Mouse (Mus musculus) ES-E14 (cell line): Measurements from ENCODE around the gene Tmem163. TPM values are rescaled to one million over a fixed set of nuclear protein-coding genes. Genes with fewer than 3 reads are reported as not detected.

Experiments
- DNase-seq: peaks from one replicate; pipeline ENCODE4 v3.0.0-alpha.2; 2013; ENCODE audit warnings: low read depth, low spot score
- H3K27ac ChIP-seq: 2 replicates; pipeline ENCODE4 v1.5.1; 2012; ENCODE audit warnings: low read depth, mild to moderate bottlenecking, low read length, moderate library complexity, mixed read lengths; ENCODE audit not compliant: poor library complexity, insufficient read depth, severe bottlenecking
- H3K36me3 ChIP-seq: 2 replicates; pipeline ENCODE4 v1.6.1; 2012; ENCODE audit warnings: mild to moderate bottlenecking, low read length, moderate library complexity, mixed read lengths; ENCODE audit not compliant: control insufficient read depth, poor library complexity, insufficient read depth, severe bottlenecking
- H3K4me1 ChIP-seq, 2 experiments: fragments of 150-350 bp in 1 of 2; sonication (generic) in 1 of 2; 2 replicates each; pipeline ENCODE4 v1.6.1; 2012; ENCODE audit warnings: low read length in 2 of 2, mild to moderate bottlenecking in 1 of 2, mixed read lengths in 1 of 2; ENCODE audit not compliant: control insufficient read depth in 2 of 2, insufficient read depth in 2 of 2, poor library complexity in 1 of 2
- H3K4me3 ChIP-seq, 2 experiments: fragments of 150-350 bp in 1 of 2; sonication (generic) in 1 of 2; 2 replicates each; pipeline ENCODE4 v1.5.1; 2012; ENCODE audit warnings: low read length in 2 of 2, low read depth in 1 of 2, mild to moderate bottlenecking in 1 of 2, mixed read lengths in 1 of 2; ENCODE audit not compliant: insufficient read depth in 1 of 2, poor library complexity in 1 of 2, severe bottlenecking in 1 of 2
- H3K9ac ChIP-seq: 2 replicates; pipeline ENCODE4 v1.6.1; 2012; ENCODE audit warnings: low read depth, mild to moderate bottlenecking, low read length, mixed read lengths; ENCODE audit not compliant: poor library complexity, insufficient read depth, severe bottlenecking
- H3K9me3 ChIP-seq: fragments of 150-350 bp; sonication (generic); 2 replicates; pipeline ENCODE4 v1.6.1; 2012; ENCODE audit warnings: low read depth, mild to moderate bottlenecking, low read length; ENCODE audit not compliant: control insufficient read depth, insufficient read depth
- CHD2 ChIP-seq: IDR thresholded peaks from 2 replicates; pipeline ENCODE4 v1.6.1; 2014; ENCODE audit warnings: mild to moderate bottlenecking, low read depth, low read length, inconsistent platforms
- HCFC1 ChIP-seq: IDR thresholded peaks from 2 replicates; pipeline ENCODE4 v1.6.1; 2012; ENCODE audit warnings: low read length, inconsistent platforms, borderline replicate concordance; ENCODE audit not compliant: insufficient read depth
- MAFK ChIP-seq: IDR thresholded peaks from 2 replicates; pipeline ENCODE4 v1.6.1; 2014; ENCODE audit warnings: mild to moderate bottlenecking, low read depth, low read length, inconsistent platforms; ENCODE audit not compliant: insufficient read depth
- ZC3H11A ChIP-seq: IDR thresholded peaks from 2 replicates; pipeline ENCODE4 v1.6.1; 2012; ENCODE audit warnings: low read depth, mild to moderate bottlenecking, inconsistent platforms, low read length, borderline replicate concordance
- ZNF384 ChIP-seq: IDR thresholded peaks from 2 replicates; pipeline ENCODE4 v1.6.1; 2012; ENCODE audit warnings: low read depth, low read length, inconsistent platforms
- in situ Hi-C, 2 experiments: fragments of 600-800 bp; cut with MboI; formaldehyde crosslinking; loops; one replicate each; pipeline ENCODE4 v1.15.1; 2025; ENCODE audit warnings: low sequenced_read_pairs in 2 of 2, inconsistent platforms in 1 of 2; ENCODE audit not compliant: unreplicated experiment in 2 of 2
- total RNA-seq: library from RNA; depleted of rRNA; stranded (reverse); fragments of 300-350 nt; gene quantifications from 2 replicates; pipeline ENCODE4 v1.2.3, GENCODE M21; 2012

Tmem163 gene
- total RNA-seq, 1 experiment = 0.18 TPM

GRCm38 (mm10) chr1:127637917-127638316 lies 41.4 kb downstream of the Tmem163 start:
- TF ChIP-seq MAFK = no peak
- no peak for TF ChIP-seq CHD2
- no peak for TF ChIP-seq HCFC1
- no peak for TF ChIP-seq ZC3H11A
- no peak for TF ChIP-seq ZNF384
- in situ Hi-C loops = no loop called here
- Histone ChIP-seq H3K27ac (no peak overlapping the region), H3K4me1 (no peaks in the 10 kb centered on the region), H3K4me3 (no peak overlapping the region), H3K36me3 (no peaks in the 10 kb centered on the region), H3K9me3 (no peaks in the 10 kb centered on the region), H3K9ac (no peak overlapping the region)
- DNase-seq = no peak

DNA sequence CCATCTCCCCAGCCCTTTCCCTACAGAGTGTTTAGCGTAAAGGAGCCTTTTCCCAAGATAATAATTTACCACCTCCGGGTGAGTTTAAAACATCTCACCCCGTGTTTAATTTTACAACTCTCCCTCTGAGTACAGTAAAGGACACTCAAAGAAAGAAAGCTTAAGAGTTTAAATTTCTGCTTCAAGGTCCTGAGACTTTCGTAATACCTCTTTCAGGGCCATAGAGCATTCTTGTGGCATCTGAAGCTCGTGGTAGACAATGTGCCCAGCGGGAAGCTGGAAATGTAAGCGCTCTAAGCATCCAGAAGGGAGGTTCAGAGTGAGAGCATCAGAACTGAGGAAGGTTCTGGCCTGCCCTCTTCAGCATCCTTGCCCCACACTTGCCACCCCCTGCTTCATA lies 52.2 kb downstream of the Tmem163 start:
- no peak overlapping the region for H3K9ac ChIP-seq
- in situ Hi-C loops = no loop called here
- DNase-seq = no peak
- no peaks in the 10 kb centered on the region for H3K9me3 ChIP-seq
- no peak overlapping the region for H3K27ac ChIP-seq
- H3K4me1 ChIP-seq = no peaks in the 10 kb centered on the region
- no peaks in the 10 kb centered on the region for H3K36me3 ChIP-seq
- TF ChIP-seq CHD2 (no peak), MAFK (no peak), ZNF384 (no peak), HCFC1 (no peak), ZC3H11A (no peak)
- no peak overlapping the region for H3K4me3 ChIP-seq

GRCm38 (mm10) chr1:127625577-127626362 lies 53.6 kb downstream of the Tmem163 start:
- no peak overlapping the region for H3K27ac ChIP-seq
- in situ Hi-C loops = no loop called here
- H3K4me3 ChIP-seq = no peak overlapping the region
- H3K9ac ChIP-seq = no peak overlapping the region
- TF ChIP-seq CHD2 (no peak), ZNF384 (no peak), HCFC1 (no peak), MAFK (no peak), ZC3H11A (no peak)
- no peaks in the 10 kb centered on the region for H3K36me3 ChIP-seq
- peak; percentile 36 for DNase-seq
- H3K4me1 ChIP-seq = no peaks in the 10 kb centered on the region
- H3K9me3 ChIP-seq = no peaks in the 10 kb centered on the region

DNA sequence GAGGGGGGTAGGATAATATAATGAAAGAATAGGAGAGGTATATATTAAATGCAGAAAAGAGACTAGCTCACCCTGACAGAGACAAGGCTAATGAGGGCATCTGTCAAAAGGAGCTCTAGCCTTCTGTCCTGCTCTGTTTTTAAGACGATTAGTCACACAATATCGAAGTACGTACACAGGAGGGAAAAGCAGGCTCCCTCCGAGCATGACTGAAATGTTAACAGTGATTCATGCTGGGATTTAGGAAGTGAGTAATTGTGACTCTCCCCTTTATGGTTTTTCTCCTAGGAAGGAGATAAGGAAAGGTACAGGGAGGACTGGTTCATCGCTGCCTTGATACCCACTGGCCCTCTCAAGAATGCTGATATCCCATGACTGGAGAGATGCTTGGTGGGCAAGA lies 57.0 kb downstream of the Tmem163 start:
- no peak for DNase-seq
- Histone ChIP-seq H3K4me3 (no peak overlapping the region), H3K27ac (no peak overlapping the region), H3K9ac (no peak overlapping the region), H3K36me3 (no peaks in the 10 kb centered on the region), H3K4me1 (no peaks in the 10 kb centered on the region), H3K9me3 (no peaks in the 10 kb centered on the region)
- in situ Hi-C loops = no loop called here
- TF ChIP-seq ZC3H11A (no peak), ZNF384 (no peak), MAFK (no peak), CHD2 (no peak), HCFC1 (no peak)

DNA sequence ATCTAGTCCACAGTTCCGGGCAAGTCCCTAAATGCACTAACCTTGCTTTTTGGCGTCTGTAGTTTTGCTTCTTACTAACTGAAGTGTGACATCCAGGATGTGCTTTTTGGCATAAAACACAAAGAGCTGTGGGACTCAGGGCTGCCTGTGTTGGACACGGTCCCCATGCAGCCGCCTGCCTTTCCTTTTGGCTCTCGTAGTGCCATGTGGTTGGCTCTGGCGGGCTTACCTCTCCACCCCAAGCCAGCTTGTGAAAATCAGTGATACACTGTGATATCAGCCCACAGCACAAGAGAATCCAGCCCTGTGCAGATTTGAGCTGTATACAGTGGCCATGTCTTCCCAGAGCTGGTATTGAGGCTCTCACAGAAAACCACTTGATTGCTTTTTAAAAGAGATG lies 60.3 kb downstream of the Tmem163 start:
- TF ChIP-seq HCFC1 (no peak), CHD2 (no peak), ZNF384 (no peak), ZC3H11A (no peak), MAFK (no peak)
- no peaks in the 10 kb centered on the region for H3K9me3 ChIP-seq
- no peak overlapping the region for H3K4me3 ChIP-seq
- in situ Hi-C loops = no loop called here
- H3K36me3 ChIP-seq = no peaks in the 10 kb centered on the region
- no peaks in the 10 kb centered on the region for H3K4me1 ChIP-seq
- no peak for DNase-seq
- no peak overlapping the region for H3K27ac ChIP-seq
- H3K9ac ChIP-seq = no peak overlapping the region
